Mouse (Mus musculus) left cerebral cortex, adult 8-10 months (tissue): Measurements from ENCODE around the gene Dimt1. TPM values are rescaled to one million over a fixed set of nuclear protein-coding genes. Genes with fewer than 3 reads are reported as not detected.
"Not testable (repeated sequence)": the region's sequence is repeated elsewhere in the genome, so short reads cannot be mapped to it uniquely, and the experiment has no call there.

Experiments used
- DNase-seq, 2 experiments: peaks; one replicate each; pipeline ENCODE4 v3.0.0; 2022; ENCODE audit warnings: low spot score in 2 of 2
- total RNA-seq, 4 experiments: library from RNA; stranded (reverse); gene quantifications; 2 replicates each; pipeline ENCODE4 v1.2.4; 2022

Gene Dimt1
- 10 to 100 TPM; 14.8 to 21.6 (median 18.7) TPM for total RNA-seq

DNA sequence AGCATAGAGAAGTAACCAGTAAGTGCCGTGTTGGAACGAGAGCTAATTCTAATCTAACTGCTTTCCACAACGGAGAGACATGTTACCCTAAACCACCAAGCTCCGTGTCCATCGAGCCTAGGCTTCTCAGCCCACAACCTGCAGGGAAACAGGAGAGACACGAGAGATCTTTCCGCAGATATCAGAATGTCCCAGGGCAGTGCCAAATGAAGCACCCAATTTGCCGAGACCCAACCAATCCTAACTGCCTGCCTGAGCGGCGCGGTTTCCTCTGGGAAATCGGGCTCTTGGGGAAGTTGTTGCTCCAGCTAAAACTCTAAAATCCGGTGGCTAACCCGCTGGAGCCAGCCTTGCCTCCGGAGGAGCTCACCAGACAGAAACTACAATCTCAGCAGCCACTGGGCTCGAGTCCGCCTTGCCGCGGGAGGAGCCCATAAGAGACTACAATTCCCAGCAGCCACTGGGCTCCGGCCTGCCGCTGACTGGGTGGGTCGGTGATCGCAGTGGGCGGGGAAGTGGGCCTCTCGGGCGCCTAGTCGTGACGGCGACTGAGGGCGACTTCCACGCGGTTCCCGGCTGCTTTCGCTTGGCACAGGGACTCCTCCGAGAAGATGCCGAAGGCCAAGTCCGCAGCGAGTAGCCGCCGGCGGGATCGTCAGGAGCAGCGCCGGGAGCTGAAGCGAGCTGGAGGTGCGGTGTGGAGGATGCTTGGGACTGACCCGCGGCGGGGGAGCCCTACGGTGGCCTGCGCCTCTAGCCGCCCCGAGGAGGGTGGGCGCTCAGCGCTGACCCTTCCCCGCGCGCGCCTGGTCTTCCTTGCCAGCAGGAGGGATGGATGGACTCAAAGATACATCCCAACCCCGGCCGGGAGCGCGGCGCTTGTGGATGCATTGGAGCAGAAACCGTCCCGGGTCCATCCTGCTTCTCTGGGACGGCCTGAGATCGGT, at the start of gene Dimt1:
Dimt1 (plus strand) TSS at position 534 of the 947 bp plus-strand sequence.
- DNase-seq, result peak; percentile 74 to 95

DNA sequence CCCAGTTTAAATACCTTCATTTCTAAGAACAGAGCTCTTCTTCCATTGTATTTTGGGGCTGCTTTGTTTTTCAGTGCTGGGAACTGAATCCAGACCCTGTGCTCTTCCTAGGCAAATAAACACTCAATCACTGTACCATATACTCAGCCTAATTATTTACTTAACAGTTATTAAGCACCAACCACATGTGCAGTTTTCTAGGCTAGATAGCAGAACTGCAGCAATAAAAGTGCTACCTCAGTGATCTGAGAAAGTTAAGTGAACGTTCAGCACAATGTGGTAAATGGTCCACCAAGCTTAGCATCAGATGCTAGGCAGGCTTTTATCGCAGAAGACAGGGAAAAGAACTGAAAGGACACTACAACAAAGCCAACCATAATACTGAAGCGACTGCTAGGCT, 42.3 kb upstream of the Dimt1 start:
- DNase-seq, result no peak

DNA sequence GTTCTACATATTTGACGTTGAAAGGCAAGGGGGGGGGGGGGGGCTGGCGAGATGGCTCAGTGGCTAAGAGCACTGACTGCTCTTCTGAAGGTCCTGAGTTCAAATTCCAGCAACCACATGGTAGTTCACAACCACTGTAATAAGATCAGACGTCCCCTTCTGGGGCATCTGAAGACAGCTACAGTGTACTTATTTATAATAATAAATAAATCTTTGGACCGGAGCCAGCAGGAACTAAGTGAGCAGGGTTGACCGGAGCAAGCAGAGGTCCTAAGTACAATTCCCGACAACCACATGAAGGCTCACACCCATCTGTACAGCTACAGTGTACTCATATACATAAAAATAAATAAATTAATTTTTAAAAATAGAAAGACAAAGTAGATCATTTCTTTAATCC, 41.8 kb upstream of the Dimt1 start:
- DNase-seq, result not testable (repeated sequence)

DNA sequence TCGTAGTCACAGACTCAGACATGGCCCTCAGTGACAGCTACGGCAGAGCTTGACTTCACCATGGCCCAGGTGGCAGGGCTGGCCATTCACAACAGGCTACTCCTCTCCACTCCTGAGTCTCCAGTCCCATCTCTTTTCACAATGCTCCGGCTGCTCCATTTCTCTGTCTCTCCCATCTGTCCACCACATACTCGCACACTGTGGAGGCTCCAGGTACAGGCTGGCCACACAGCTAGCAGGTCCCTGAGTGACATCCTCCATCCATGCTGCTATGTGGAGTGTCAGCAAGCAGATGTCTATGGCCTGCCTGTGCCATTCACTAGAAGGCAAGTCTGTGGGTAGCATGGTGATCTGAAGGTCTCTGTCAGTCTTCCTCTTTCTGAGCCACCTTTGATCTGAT, 39.7 kb upstream of the Dimt1 start:
- no peak for DNase-seq

DNA sequence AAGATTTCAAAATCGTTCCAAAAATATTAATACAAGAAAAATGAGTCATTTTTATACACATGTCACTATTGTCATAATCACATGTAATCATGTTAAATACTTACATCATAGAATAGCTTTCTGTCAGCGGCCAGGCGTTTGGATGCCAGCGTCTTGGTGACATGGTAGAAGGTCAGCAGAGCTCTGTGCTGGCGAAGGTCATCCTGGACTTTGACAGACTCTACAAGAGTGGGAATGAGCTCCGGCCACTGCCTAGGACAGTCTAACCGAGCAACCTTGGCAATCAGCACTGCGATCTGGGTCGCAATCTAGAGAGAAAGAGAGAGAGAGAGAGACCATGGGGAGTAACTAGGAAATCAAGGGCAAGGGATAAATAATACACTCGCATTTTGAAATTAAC, 36.8 kb upstream of the Dimt1 start:
- no peak for DNase-seq

DNA sequence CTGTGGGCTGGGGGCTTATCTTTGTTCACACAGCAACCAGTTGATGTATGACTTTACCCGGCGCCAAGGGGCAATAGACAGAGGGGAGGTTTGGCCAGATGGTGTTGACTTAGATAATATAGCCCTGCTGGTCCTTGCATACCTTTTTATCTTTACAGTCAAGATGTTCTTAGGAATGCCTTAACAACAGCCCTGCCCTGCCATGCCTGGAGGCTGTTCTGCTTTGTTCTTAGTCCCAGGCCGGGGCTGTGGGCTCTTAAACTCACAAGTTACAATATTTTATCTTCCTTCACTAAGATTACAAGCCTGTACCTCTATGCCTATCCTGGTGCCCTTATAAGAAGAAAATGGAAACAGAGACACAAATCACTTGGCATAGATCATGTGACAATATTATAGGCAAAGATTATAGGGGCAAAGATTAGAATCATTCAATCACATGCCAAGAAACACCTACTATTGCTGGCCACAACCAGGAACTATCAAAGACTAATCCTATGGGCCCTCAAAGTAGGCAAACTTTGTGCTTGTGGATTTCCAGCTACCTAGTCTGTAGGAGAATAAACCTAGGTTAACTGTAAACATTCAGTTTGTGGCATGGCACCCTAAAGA, 33.7 kb upstream of the Dimt1 start:
- DNase-seq, result no peak

DNA sequence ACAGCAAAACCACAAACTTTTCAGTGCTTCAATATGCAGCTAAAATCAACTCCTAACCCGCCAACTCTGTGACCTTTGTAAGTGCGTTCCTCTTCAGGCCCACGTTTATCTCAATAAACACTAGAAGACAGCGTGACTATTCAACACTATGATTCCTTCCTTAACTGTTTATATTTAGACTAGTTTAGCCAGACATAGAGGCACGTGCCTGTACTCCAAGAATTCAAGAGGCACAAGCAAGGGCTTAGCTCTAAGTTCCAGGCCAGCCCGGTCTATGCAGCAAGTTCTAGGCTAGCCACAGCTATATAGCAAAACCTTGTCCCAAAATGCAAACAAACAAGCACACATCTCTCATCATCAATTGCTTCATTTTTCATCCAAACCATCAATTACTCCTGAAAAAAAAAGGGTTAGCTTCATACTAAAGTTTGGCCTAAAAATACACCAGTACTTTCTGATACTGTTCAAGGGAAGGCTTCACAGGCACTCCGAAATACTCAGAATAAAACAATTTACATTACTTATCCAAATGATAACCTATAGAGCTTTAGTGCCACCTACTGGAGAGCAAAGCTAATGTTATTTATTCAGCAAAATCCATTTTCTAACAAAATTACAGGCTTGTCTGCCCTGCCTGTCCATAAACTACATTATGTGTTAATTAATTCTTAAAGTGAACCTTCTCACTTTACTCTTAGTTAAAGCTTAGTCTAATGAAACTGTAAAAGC, 28.4 kb upstream of the Dimt1 start:
- no peak for DNase-seq

DNA sequence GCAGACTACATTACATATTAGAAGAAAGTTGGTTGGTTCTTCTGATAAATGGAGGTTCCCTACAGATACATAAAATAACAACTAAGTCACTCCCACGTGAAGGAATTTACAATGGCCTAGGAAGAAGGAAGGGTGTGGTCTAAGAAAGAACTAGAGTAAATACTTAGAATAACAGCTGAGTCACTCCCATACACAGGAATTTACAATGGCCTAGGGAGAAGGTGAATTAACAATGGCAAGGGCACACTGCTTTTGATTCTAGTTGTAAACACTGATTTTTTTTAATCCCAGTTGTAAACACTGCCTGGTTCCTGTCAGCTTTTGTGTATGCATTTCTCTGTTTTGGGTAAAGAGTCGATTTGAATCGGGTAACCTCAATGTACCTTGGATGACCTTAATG, 21.0 kb upstream of the Dimt1 start:
- DNase-seq, result not testable (repeated sequence)

DNA sequence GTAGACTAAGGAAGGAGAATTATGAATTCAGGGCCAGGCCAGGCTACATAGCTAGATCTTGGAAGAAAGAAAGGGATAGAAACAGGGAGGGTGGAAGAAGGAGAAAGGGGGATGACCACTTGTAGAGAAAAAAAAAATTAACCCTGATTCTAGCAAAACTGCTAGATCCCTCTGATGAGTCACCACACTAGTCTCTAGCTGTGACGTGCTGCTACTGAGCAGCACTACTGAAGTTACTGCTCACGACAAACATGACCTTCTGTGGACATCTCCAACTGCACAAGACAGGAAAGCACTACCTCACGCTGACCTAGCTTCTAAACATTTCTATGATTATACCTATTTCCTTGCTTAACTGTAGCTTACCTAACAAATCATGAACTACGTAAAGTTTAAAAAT, 18.6 kb upstream of the Dimt1 start:
- no peak for DNase-seq

DNA sequence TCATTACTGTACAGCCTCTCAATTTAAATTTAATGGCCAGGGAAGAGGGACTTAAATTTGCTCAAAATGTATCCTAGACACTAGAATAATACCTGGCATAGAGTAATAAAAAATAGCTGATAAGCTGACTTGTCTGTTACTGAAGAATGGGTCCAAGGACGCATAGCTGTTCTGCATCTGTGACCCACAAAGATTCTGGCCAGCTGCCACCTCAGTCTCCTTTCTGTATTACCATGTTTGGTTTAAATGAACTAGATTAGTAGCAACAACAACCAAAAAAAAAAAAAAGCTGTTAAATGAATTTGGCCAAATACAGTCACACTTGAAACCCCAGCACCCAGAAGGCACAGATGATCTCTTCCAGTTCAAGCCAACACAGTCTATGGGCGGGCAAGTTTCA, 17.7 kb upstream of the Dimt1 start:
- no peak for DNase-seq

DNA sequence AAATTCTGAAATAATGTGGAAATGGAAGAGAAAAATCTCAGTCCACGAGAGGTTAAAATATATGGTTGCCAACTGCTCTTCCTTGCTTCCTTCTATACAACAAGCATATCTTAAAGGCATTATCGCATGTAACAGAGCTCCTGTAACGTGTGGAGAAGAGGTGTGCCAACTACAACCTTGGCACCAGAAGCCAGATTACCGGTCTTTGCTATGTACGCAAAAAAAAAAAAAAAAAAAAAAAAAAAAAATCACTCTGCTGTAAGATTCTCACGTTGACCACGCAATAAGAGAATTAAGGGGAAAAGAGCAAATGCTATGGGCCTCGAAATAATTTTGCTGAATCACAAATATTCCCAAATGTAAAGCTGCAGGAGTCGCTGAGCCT, 11.1 kb upstream of the Dimt1 start:
- no peak for DNase-seq

DNA sequence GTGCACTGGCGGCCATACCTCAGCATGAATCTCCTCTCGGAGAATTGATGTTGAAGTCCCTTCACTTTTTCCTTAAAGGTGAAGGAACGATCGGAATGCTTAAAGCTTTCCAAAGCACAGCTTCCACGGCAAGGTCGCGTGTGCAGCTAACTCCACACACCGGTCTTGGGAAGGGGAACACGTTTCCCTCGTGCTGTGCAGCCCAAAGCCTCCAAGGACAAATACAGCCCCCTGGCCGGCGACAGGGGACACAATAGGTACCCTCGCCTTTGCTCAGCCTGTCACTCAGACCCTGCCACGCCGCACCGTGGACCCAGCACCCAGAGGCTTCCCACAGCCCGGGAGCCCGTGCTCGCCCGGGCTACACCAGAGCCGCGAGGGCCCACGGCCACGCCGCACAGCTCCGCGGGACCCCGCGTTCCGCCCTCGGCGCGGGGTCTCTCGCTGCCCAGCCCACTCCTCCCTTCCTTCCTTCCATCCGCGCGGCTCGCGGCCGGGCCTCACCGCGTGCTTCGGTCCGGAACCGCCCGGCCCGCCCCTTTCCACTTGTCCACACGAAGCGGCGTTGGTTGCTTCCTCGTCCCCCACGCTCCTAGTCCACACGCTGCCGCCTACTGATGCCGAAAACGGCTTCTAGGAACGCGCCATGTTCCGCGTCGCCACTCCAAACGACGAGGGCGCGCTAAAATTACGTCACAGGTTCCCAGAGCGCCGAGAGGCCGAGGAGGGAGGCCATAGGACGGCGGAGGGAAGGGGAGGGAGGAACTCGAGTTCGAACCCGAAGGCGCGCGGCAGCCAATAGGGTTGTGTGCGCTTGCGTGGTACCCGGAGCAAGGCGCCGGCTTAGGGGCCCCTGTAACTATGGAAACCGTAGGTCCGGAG, 10.4 kb upstream of the Dimt1 start, which contains the start of gene Ipo11:
Ipo11 (minus strand) TSS at position 703 of the 882 bp plus-strand sequence.
- peak; percentile 73 to 93 for DNase-seq

DNA sequence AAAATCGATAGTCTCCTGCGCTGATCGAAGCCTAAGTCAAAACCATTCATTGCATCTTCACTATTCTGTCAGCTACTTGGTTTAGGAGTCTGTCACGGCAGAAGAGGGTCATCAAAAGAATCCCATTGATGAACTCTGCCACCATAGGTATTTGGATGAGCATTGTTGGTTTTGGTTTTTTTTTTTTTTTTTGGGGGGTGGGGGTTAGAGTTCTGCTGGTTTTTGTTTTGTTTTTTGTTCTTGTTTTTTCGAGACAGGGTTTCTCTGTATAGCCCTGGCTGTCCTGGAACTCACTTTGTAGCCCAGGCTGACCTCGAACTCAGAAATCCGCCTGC, 9.8 kb upstream of the Dimt1 start:
- DNase-seq, result no peak

DNA sequence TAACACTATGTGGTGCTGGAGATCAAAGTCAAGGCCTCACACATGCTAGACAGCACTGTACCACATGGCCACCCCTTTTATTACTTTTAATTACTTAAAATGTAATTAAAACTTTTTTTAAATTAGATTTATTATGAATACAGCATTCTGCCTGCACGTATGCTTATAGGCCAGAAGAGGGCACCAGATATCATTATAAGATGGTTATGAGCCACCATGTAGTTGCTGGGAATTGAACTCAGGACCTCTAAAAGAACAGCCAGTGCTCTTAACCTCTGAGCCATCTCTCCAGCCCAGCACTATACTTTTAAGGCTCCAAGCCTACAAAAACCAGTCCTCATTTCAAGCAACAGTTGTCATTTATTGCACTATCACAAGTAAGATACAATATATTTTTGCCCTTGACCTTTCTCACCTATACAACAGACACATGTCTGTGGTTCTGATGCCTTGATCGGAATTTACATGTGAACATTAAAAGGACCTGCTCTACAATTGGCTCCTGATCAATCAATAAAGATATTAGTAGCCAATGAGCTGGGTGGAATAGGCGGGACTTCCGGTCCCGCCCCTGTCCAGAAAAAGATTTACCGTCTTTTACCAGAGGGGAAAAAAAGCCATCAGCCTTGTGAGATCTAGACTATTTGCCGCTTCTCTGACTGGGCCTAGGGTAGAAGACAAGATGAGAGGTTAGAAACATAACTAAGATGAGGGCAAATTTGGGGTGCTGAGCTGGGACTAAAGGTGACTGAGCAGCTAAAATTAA, 5.5 kb upstream of the Dimt1 start:
- no peak for DNase-seq

DNA sequence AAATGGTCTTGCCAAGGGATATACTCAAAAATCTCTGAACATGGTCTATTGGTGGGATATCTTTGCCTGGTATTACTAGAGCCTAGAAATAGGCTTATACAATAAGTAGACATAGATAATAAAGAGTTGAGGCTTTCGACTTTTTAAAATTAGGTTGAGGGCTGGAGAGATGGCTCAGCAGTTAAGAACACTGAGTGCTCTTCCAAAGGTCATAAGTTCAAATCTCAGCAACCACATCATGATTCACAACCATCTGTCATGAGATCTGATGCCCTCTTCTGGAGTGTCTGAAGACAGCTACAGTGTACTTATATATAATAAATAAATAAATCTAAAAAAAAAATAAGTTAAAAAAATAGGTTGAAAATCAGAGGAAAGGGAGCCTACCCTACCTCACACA, 4.2 kb upstream of the Dimt1 start:
- DNase-seq, result no peak

DNA sequence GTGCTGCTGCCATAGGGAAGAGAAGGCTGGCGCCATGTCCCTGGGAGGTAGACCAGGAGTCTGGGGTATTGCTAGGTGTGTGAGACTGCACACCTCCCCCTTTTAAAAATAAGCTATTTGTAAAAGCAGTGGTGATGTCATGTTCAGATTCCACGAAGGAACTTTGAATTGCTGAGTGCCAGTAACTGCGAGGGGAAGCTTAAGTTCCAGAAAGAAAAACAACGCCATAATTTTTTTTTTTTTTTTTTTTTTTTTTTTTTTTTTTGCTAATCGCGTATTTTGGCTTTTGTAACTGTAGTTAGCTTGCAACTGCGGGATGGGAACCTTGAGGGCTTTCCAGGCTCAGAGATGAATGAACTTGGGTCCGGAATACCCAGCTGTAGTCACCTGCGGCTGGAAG, 1.4 kb upstream of the Dimt1 start:
- DNase-seq, result no peak

DNA sequence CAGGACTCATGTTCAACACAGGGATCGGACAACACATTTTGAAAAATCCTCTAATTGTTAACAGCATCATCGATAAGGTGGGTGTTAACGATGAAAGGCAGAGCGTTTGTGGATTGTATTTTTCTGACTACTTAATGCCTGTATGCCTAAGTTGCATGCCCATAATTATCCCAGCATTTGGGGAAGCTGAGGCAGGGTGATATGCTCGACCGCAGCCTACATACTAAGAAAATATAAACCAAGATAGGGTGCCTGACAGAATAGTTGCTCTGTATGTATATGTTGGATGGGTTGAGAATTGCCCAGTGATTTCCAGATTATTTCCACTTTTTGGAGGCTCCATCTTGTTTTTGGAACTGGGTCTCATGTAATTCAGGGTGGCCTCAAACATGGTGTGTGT, 656 bp downstream of the Dimt1 start:
- no peak for DNase-seq

DNA sequence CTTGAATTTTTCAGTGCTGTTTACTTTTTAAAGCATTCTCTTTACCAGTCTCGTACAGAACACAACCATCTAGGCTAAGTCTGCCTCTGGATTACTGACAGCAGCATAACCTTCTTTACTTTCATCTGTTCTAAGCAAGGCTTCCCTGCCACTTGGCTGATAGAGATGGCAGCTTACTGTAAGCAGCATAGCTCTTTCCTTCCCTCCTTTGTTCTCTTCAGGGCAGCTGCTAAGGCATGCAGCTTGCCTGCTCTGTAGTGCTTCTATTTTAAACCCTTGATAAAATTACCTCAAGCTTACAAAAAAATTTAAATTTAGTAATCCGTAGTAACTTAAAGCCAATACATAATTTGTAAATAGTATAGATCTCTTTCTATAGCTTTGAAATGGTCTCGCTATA, 8.0 kb downstream of the Dimt1 start:
- no peak for DNase-seq

DNA sequence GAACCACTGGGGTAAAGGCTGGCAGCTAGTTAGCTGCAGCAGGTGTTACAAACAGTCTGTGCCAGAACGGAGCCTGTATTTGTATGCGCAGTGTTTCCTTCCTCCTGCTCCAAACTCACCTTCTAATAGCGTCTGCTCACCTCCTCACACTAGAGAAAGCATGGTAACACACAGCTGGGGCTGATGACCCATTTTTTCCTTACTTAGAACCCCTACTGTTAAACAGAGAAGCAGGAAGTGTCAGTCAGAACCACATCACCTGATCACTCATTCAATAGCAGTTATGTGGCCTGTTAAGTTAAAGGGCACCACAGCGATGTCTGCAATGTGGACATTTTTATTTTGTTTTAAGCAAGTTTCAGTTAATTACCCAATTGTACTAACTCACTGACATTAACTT, 10.6 kb downstream of the Dimt1 start:
- DNase-seq, result no peak

DNA sequence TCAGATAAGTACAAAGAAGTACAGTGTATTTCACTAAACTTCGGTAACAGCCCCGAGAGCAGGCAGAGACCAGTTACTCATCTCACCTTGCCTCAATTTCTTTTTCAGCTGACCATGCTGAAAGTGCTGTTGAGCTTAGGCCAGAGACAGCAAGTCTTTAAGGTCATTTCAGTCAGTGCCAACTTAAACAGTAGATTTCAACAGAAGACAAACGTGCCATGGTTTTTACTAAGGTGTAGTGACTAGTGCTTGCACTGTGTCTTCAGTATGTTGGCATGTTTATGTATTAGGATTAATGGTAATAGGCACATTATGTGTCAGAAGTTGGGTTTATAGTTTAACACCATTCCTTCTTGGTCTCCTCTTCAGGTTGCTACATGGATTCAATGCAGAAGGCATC, 11.4 kb downstream of the Dimt1 start:
- DNase-seq, result no peak

DNA sequence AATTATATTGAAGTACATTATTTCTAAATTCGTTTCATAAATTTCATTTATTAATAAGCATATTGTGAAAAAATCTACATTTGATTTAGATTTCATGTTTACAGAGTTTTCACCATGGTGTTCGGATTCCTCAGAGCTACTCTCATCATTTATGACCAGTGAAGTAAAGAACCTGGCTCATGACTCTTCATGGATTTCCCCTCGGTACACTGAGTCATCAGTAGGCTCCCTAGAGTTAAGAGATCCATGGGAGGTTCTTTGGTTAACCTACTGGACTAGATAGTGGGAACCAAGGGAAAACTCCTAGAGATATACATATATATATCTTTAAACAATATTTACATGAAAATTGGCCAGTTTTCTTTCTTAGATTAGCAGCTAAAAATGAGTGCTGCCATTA, 13.6 kb downstream of the Dimt1 start:
- DNase-seq, result no peak
